Mouse (Mus musculus): ENCODE results near the gene Usp49. TPM values are rescaled to one million over a fixed set of nuclear protein-coding genes. Genes with fewer than 3 reads are reported as not detected.

Gene Usp49
- polyA plus RNA-seq, 1 experiment from 2014 or later, result 3.5 TPM

DNA sequence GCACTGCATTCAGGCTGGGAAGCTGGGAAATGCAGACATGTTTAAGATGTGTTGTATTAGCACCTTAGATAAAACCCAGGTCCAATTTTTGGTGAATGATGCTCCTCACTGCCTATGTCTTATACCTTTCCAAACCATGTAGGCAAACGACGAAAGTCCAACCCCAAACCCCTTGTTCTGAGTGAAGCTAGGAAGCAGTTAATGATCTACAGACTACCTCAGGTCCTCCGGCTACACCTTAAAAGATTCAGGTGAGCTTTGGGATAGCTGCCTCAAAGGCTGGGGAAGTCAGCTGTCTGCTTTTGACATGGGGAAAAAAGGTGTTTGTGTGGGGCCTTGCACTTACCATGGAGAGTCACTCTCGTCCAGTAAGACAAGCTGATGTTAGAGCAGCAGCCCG, 48.2 kb downstream of the Usp49 start:
- Histone ChIP-seq H3K9ac (no peak overlapping the region), H3K27ac (ENCODE audit: poor library complexity, severe bottlenecking) (no peak overlapping the region), H3K4me1 (replicated peaks) (no peaks in the 10 kb centered on the region), H3K27me3 (replicated peaks) (no peaks in the 10 kb centered on the region), H3K9me3 (replicated peaks) (no peaks in the 10 kb centered on the region), H3K36me3 (peaks cover 70% of the 10 kb centered on the region), H3K4me3 (no peak overlapping the region), H3K4me2 (no peak overlapping the region)
- WGBS, result 81% methylated on average over 5 of the region's 5 CpGs
- ATAC-seq (ENCODE audit: insufficient number of reproducible peaks, low FRiP score), result no peak

DNA sequence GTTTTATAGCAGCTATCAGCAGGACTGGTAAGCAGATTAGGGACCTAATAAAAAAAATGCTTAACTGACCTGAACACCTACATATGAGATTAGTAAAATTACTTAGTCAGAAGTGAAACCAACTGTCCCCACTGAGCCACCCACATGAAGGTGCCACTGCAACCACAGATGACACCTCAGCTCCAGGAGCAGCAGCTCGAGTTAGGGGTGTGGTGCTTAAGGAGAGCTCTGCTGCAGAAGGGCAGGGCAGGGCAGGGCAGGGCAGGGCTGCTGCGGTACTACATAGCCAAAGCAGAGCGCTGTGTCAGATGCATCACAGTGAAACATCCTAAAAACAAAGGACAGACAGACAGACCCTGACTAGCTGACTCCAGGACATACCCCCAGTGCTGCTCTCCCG, 52.3 kb downstream of the Usp49 start:
- H3K4me3 ChIP-seq, result no peak overlapping the region
- H3K27ac ChIP-seq (ENCODE audit: poor library complexity, severe bottlenecking), result no peak overlapping the region
- H3K4me2 ChIP-seq, result no peak overlapping the region
- ATAC-seq (ENCODE audit: insufficient number of reproducible peaks, low FRiP score), result no peak
- peaks cover 73% of the 10 kb centered on the region for H3K36me3 ChIP-seq
- no peaks in the 10 kb centered on the region for H3K27me3 ChIP-seq (replicated peaks)
- no peak overlapping the region for H3K9ac ChIP-seq
- WGBS, result 73% methylated on average over 4 of the region's 4 CpGs
- no peaks in the 10 kb centered on the region for H3K9me3 ChIP-seq (replicated peaks)
- peaks cover 8% of the 10 kb centered on the region for H3K4me1 ChIP-seq (replicated peaks)

DNA sequence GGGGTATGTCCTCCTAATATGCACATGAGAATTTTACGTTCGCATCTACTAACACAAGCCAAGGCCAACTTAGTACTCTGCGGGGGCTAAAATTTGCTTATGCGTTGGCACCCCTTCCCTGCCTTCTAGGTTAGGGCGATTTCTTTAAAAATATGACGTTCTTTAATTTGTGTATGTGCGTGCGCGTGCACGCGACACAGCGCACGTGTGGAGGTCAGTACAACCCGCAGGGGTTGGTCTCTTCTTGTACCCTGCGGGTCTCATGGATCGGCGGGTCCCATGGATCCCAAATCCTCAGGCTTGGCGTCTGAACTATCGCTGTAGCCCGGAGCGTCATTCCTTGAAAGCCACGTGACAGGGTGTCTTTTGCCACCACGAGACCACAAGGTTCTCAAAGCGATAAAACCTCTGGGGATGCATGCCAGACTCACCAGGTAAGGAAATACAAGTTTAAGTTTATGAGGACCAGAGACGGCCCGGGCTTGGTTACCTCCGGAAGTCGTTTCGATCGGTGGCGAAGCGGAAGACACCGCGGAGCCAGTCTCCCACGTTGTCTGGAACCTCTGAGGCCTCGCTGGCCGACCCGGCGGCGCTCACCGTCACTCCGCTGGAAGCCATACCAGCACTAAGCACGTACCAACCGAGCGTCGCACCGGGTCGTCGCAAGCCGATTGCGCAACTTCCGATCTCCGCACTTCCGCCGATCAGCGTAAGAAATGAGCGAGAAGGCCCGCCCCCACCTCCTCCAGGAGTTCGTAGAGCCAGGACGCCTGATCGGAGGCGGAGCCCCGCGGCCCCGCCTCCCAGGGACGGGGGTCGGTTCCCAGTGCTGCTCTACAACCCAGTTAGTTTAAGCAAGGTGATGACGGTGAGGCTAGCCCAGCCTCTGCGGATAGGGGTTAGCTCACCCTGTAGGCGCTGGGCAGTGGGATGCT, 57.2 kb downstream of the Usp49 start:
- peaks cover 11% of the 10 kb centered on the region for H3K4me1 ChIP-seq (replicated peaks)
- H3K9me3 ChIP-seq (replicated peaks), result no peaks in the 10 kb centered on the region
- peaks cover 19% of the 10 kb centered on the region; the same call in 1 of the 2 replicates for H3K27me3 ChIP-seq (replicated peaks)
- under 1% methylated on average over 70 of the region's 70 CpGs for WGBS
- H3K4me2 ChIP-seq, result peak overlapping the region; percentile 98
- peak; percentile 84 for ATAC-seq (ENCODE audit: insufficient number of reproducible peaks, low FRiP score)
- peaks cover 32% of the 10 kb centered on the region for H3K36me3 ChIP-seq
- peak overlapping the region; percentile 68 for H3K27ac ChIP-seq (ENCODE audit: poor library complexity, severe bottlenecking)
- peak overlapping the region; percentile 80 for H3K9ac ChIP-seq
- peak overlapping the region; percentile 71 for H3K4me3 ChIP-seq

DNA sequence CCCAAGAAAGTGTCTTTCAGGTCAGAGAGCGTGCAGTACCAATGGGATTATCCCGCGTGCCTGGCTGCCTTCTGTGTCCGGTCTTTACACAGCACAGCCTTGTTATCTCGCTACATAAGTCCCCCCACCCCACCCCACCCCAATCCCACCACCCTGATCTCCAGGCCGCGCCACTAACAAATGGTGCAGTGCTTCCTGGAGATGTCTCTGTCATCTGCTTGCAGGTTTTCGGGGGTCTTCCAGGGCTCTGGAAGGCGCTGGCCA, 57.8 kb downstream of the Usp49 start, which contains the start of gene Tomm6:
Gene Tomm6 (minus strand): TSS at position 43 of the 264 bp plus-strand sequence.
- Histone ChIP-seq H3K4me1 (replicated peaks) (peaks cover 11% of the 10 kb centered on the region), H3K4me2 (peak within 1 kb of the TSS; percentile 98), H3K27me3 (replicated peaks) (peaks cover 24% of the 10 kb centered on the region; the same call in 1 of the 2 replicates), H3K36me3 (peaks cover 26% of the 10 kb centered on the region), H3K9me3 (replicated peaks) (no peaks in the 10 kb centered on the region), H3K4me3 (peak within 1 kb of the TSS; percentile 71), H3K27ac (ENCODE audit: poor library complexity, severe bottlenecking) (peak within 1 kb of the TSS; percentile 68), H3K9ac (peak within 1 kb of the TSS; percentile 80)
- WGBS, result 2% methylated on average over 9 of the region's 9 CpGs
- no peak for ATAC-seq (ENCODE audit: insufficient number of reproducible peaks, low FRiP score)

DNA sequence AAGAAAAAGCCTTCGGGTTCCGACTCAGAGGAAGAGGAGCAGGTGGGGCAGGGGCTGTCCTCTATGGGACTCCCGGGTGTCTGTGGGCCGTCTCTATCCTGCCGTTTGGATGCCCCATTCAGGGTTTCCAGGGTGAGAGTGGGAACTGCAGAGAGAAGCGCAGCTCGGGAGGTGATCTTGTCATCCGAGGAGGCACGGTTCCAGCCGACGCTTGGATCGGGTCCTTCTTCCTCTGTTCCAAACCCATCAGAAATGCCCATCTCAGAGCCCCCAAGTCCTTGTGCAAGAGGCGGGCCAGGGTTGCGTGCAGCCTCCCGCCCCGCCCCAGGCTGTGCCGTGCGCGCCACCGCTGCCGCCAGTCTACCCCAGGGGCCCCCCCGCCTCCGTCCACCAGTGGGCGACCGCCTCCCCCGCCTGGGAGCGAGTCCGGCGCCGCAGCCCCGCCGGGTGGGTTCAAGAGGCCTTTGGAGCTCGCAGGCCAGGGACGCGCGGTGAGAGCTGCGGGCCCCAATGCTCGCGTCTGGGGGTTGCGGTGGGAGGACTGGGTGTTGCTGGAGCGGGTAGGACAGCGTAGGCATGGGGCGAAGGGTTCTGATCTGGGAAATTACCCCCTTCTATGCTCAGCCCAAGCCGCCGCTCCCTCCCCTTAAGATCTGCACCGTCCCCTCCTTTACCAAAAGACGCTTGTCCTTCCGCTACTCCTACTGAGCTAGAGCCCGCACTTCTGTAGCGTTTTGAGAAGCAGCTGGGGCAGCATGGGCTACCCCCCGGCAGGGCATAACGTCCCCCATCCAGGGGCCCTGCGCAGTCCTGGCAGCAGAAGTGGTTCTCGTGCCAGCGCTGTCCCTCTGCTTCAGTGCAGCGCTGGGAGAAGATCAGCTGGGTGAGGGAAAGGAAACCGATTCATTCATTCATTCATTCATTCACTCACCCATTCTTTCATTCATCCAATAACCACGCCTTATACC, 58.4 kb downstream of the Usp49 start, which contains the start of gene Frs3:
Gene Frs3 (plus strand): TSS at position 423 of the 968 bp plus-strand sequence.
- peaks cover 21% of the 10 kb centered on the region for H3K36me3 ChIP-seq
- H3K4me1 ChIP-seq (replicated peaks), result peaks cover 15% of the 10 kb centered on the region
- H3K4me3 ChIP-seq, result peak within 1 kb of the TSS; percentile 71
- peak within 1 kb of the TSS; percentile 98 for H3K4me2 ChIP-seq
- H3K27me3 ChIP-seq (replicated peaks), result peaks cover 29% of the 10 kb centered on the region; the same call in 1 of the 2 replicates
- H3K27ac ChIP-seq (ENCODE audit: poor library complexity, severe bottlenecking), result peak within 1 kb of the TSS; percentile 68
- H3K9ac ChIP-seq, result peak within 1 kb of the TSS; percentile 80
- no peaks in the 10 kb centered on the region for H3K9me3 ChIP-seq (replicated peaks)
- peak; percentile 77 for ATAC-seq (ENCODE audit: insufficient number of reproducible peaks, low FRiP score)
- 3% methylated on average over 57 of the region's 58 CpGs for WGBS

DNA sequence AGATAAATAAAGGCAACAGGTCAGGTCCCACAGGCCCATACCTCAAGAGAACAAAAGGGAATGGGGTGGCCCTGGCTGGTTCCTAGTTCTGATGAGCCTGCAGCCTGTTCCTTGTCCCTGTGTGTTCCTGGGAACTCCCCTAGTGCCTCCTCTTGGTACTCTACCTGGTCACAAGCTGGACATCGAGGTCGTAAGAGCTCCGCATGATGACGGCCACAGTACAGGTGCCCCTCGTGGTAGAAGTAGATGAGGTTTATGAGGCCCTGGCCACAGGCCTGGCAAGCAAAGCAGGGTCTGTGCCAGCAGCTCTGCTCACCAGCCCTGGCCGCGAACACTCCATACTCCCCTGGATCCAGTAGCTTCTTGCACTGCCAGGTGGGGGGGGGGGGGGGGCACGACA, 59.4 kb downstream of the Usp49 start:
- 0 out of 2 replicates have a peak overlapping the region, but pooled peaks have one; percentile 98 for H3K4me2 ChIP-seq
- H3K4me1 ChIP-seq (replicated peaks), result peaks cover 20% of the 10 kb centered on the region
- H3K9me3 ChIP-seq (replicated peaks), result no peaks in the 10 kb centered on the region
- peak overlapping the region; percentile 71; the same call in 1 of the 2 replicates for H3K4me3 ChIP-seq
- peaks cover 29% of the 10 kb centered on the region; the same call in 1 of the 2 replicates for H3K27me3 ChIP-seq (replicated peaks)
- 64% methylated on average over 6 of the region's 8 CpGs for WGBS
- no peak for ATAC-seq (ENCODE audit: insufficient number of reproducible peaks, low FRiP score)
- peaks cover 13% of the 10 kb centered on the region for H3K36me3 ChIP-seq
- no peak overlapping the region for H3K9ac ChIP-seq
- no peak overlapping the region for H3K27ac ChIP-seq (ENCODE audit: poor library complexity, severe bottlenecking)

DNA sequence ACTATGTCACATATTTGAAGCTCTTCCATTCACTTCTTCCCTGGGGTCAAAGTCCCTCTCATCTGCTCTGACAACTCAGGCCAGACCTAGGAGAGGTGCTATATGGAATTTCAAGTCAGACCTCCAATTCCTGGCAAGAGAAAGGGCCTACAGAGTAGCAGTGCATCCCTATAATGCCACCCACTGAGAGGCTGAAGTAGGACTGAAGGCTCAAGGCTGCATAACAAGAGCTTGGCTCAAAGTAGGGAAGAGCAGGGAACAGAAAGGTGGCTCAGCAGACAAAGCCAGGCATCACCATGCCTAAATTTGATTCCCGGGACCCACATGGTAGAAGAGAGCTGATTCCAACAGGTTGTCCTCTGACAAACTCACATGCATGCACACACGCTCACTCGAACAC, 61.2 kb downstream of the Usp49 start:
- no peaks in the 10 kb centered on the region for H3K9me3 ChIP-seq (replicated peaks)
- H3K4me2 ChIP-seq, result no peak overlapping the region
- H3K4me1 ChIP-seq (replicated peaks), result peaks cover 24% of the 10 kb centered on the region
- no peaks in the 10 kb centered on the region; the same call in 1 of the 2 replicates for H3K36me3 ChIP-seq
- 89% methylated on average over 3 of the region's 3 CpGs for WGBS
- H3K27me3 ChIP-seq (replicated peaks), result peaks cover 29% of the 10 kb centered on the region; the same call in 1 of the 2 replicates
- H3K27ac ChIP-seq (ENCODE audit: poor library complexity, severe bottlenecking), result no peak overlapping the region
- H3K9ac ChIP-seq, result no peak overlapping the region
- no peak overlapping the region for H3K4me3 ChIP-seq
- no peak for ATAC-seq (ENCODE audit: insufficient number of reproducible peaks, low FRiP score)

DNA sequence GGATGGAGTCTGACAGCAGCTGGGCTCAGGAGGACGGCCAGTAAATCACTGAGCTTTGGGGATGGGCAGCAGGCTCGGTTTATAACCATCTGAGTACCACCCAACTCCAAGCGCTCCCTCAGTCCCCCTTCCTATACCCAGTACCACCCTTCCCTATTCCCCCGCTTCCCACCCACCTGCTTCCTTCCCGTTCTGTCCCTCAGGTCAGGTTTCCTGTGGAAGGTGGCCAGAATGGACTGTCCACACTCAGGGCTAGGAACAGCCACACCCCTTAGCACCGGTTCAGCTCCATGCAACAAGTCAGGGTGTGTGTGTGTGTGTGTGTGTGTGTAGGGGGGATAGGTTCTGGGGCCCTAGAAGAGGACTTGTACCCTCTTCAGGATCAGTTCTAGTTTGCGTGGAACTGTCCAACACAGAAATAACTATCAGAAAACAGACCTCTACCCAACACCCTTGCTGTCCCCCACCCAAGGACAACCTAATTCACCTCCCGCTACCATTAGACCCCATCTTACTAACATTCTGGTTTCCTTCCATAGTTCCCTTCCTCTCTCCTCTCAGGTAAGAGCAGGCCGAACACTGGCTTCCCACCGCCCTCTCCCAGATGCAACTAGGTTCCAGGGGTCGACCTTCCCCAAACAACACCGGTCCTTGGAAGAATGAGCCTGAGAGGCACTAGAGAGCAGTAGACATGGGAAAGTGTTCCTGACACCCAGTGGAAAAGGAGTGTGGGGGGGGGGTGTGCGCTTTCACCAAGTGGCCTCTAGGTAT, 63.4 kb downstream of the Usp49 start:
- peak overlapping the region; percentile 71 for H3K9ac ChIP-seq
- H3K4me2 ChIP-seq, result peak overlapping the region; percentile 87
- peaks cover 29% of the 10 kb centered on the region; the same call in 1 of the 2 replicates for H3K27me3 ChIP-seq (replicated peaks)
- H3K9me3 ChIP-seq (replicated peaks), result no peaks in the 10 kb centered on the region
- WGBS, result 36% methylated on average over 13 of the region's 13 CpGs
- H3K4me3 ChIP-seq, result peak overlapping the region; percentile 73
- H3K4me1 ChIP-seq (replicated peaks), result peaks cover 16% of the 10 kb centered on the region
- H3K27ac ChIP-seq (ENCODE audit: poor library complexity, severe bottlenecking), result no peak overlapping the region
- no peak for ATAC-seq (ENCODE audit: insufficient number of reproducible peaks, low FRiP score)
- peaks cover 3% of the 10 kb centered on the region; the same call in 1 of the 2 replicates for H3K36me3 ChIP-seq

DNA sequence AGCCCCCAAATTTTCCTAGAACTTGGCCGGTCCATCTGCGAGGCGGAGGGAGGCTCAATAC, 63.8 kb downstream of the Usp49 start, which contains the start of gene Gm21981:
Gene Gm21981 (minus strand): TSS at position 14 of the 61 bp plus-strand sequence.
- WGBS, result 1% methylated on average over 3 of the region's 3 CpGs
- Histone ChIP-seq H3K27me3 (replicated peaks) (peaks cover 29% of the 10 kb centered on the region; the same call in 1 of the 2 replicates), H3K9me3 (replicated peaks) (no peaks in the 10 kb centered on the region)

DNA sequence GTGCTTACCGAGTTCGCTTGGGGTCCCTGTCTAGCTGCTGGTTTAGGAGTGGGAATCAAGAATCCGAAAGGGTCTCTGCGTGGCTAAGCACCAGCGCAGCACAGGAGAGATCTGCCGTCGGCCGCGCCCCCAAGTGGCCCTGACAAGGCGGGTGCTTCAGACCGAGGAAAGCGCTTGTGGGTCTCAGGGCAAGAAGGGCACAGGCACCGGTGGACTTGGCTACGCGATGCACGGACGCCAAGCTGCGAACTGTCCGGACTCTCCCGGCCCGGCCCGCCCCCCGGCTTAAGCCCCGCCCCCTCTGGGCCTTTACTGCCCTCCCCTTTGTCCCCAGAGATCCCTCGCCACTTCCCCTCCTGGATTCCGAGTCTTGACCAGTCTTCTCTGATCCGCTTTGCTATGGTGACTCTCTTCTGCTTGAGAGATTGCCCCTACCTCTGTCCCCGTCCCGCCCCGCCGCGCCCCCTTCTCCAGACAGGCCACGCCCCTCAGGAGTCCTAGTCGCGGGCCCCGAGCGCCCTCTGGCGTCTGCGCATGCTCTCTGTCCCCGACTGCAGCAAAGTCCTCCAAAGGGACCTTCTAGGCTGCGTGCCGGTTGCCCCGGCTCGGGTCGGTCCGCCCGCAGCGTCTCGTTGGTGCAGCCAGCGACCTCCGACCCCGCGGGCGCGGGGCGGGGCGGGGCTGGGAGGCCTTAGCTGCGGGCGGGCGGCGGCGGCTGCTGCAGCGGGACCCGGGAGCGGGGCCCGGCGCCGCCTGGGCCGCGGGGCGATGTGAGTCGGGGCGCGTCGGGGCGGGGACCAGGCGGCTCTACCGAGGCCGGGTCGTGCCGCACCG, 64.2 kb downstream of the Usp49 start, which contains the start of gene Prickle4:
Gene Prickle4 (minus strand): TSS at position 234 of the 834 bp plus-strand sequence.
- Histone ChIP-seq H3K4me2 (peak within 1 kb of the TSS; percentile 87), H3K9ac (peak within 1 kb of the TSS; percentile 78), H3K9me3 (replicated peaks) (no peaks in the 10 kb centered on the region), H3K36me3 (peaks cover 9% of the 10 kb centered on the region), H3K27me3 (replicated peaks) (peaks cover 30% of the 10 kb centered on the region; the same call in 1 of the 2 replicates), H3K4me1 (replicated peaks) (peaks cover 13% of the 10 kb centered on the region), H3K27ac (ENCODE audit: poor library complexity, severe bottlenecking) (peak within 1 kb of the TSS; percentile 52), H3K4me3 (peak within 1 kb of the TSS; percentile 73)
- peak; percentile 94 for ATAC-seq (ENCODE audit: insufficient number of reproducible peaks, low FRiP score)
- under 1% methylated on average over 74 of the region's 82 CpGs for WGBS

More for the DNA sequence above, 63.8 kb downstream of the Usp49 start, which contains the start of gene Gm21981:
- H3K4me3 ChIP-seq, result peak within 1 kb of the TSS; percentile 73
- H3K9ac ChIP-seq, result peak within 1 kb of the TSS; percentile 78
- peaks cover 5% of the 10 kb centered on the region for H3K36me3 ChIP-seq
- peak within 1 kb of the TSS; percentile 87 for H3K4me2 ChIP-seq
- peaks cover 14% of the 10 kb centered on the region for H3K4me1 ChIP-seq (replicated peaks)
- peak within 1 kb of the TSS; percentile 52 for H3K27ac ChIP-seq (ENCODE audit: poor library complexity, severe bottlenecking)
- no peak for ATAC-seq (ENCODE audit: insufficient number of reproducible peaks, low FRiP score)

Data from heart, embryonic 12.5 days (tissue).